Mouse (Mus musculus): ENCODE data around the gene Rmdn2.

DNA sequence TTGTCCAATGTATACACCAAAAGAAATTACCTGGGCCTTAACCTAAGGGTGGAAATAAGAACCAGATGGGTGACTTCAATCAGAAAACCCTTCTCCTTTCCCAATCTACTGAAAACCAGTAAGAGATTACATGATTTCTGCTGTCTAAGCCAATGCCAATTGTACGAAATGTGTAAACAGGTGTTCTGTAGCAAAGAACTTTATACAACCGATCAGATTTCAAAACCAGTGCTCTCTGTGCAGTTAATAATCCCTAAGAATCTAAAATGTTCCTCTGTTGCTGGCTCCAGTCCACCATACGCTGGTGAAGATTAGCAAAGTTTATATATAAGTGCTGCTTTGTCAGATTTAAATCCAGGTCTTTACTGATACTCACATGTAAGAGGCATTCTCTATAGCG lies 15.7 kb upstream of the Rmdn2 start:
- TF ChIP-seq CTCF (IDR thresholded peaks at IDR 0.05; ENCODE audit: low read depth) = no peak
- no peak for TF ChIP-seq EP300 (optimal IDR thresholded peaks at IDR 0.05)

Data from stomach, postnatal 0 days (tissue).